Mouse (Mus musculus) kidney, postnatal 14 days (tissue): ENCODE results near the gene 1700029H14Rik.

ENCODE experiments used
- DNase-seq: peaks from one replicate; pipeline ENCODE4 v3.0.0; 2022; ENCODE audit warnings: mixed read lengths

Gene 1700029H14Rik

GRCm38 (mm10) chr8:13503936-13504606 is 58.2 kb downstream of the 1700029H14Rik start:
- no peak for DNase-seq

DNA sequence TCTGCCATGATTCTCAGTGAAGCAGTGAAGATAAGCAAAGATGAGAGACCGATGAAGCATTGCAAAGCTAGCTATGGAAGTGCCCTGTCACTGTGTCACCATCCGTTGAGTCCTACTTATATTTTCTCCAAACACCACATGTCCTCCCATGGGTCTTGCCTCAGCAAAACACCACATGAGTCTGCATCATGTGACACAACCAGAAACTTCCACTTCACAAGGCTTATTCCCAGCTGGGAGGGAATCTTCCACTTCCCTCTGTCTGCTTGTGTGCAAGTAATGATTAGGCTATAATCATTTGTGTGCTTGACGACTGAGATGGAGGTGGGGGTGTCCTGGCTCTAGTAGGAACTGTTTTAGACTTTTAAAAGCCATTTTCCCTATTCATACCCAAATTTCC is 61.0 kb downstream of the 1700029H14Rik start:
- DNase-seq = no peak
